Mouse (Mus musculus) adrenal gland, postnatal 4 days (tissue): ENCODE results near the gene Smg1. TPM values are rescaled to one million over a fixed set of nuclear protein-coding genes. Genes with fewer than 3 reads are reported as not detected.

Experiments
- DNase-seq, 2 experiments: peaks; one replicate each; pipeline ENCODE4 v3.0.0; 2021 to 2022; ENCODE audit warnings: low spot score in 2 of 2, mixed read lengths in 2 of 2
- long read RNA-seq, 2 experiments: library from polyadenylated mRNA; stranded (forward); transcript quantifications; one replicate each; pipeline ENCODE4 v2.0.0; 2021
- total RNA-seq, 2 experiments: library from RNA; stranded (reverse); gene quantifications; 2 replicates each; pipeline ENCODE4 v1.2.3; 2021

Gene Smg1
- total RNA-seq: 10 to 100 TPM; 52.0 to 60.0 TPM
- long read RNA-seq, experiment 1: 0 reads
- long read RNA-seq, experiment 2, partial matches to known transcripts: 6 of 8 reads
- long read RNA-seq, experiment 2, other reads (novel, unspliced or antisense): 2 of 8 reads

DNA sequence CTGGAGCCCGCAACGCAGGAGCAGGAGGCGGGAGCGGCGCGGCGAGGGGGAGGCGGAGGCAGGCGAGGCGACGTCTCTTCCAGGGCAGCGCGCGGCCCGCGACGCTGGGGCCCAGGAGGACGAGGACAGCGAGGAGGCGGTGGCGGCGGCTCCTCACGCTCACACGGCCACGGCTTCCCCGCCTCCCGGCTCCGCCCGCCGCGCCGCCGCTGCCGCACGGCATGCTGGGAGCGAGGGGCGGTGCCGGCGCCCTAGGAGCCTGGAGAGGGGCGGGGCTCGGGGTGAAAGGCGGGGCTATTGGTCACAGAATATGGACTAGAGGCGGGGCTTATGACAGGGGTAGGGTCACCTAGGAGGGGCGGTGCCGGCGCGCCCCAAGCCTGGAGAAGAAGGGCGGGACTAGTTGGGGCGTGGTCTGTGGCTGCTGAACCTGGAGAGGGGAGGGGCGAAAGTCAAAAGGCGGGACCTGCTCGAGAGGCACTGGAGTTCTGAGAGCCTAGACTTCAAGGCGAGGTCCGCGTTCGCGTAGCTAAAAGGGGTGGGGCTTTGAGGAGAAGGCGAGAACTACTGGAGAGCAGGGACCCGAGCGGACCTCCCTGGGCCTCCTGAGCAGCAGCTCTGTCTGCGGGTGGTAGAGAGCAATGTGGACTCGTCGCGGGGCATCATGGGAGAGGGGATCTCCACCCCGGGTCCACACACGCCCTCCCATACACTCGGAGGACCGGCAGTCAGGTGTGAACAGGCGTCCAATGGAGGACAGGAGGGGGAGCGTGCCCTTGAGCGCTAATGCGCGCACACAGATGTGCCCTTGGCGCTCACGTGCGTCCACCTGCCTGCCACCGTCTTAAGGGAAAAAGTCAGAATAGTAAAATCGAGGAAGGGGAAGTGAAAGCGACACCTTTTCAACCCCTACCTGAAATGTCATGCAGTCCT, at the start of gene Smg1:
Smg1 (minus strand) TSS at position 218 of the 933 bp plus-strand sequence.
- DNase-seq: peak; percentile 94 to 95

DNA sequence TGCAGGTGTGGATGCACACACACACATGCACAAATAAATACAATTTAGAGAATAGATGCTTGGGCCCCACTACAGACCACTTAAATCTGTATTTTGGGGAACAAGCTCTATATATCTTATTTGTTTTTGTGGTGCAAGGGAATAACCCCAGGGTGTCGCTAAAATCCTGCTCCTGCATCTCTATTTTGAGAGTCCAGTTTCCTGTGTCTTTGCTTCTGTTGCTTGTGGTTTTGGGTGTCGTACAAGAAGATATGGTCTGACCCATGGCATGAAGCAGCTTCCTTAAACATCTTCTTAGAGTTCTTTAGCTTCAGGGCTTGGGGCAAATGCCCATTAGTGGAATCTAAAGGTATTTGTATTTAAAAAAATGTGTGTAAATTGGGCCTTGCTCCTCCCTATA, 39.7 kb upstream of the Smg1 start:
- DNase-seq: no peak

DNA sequence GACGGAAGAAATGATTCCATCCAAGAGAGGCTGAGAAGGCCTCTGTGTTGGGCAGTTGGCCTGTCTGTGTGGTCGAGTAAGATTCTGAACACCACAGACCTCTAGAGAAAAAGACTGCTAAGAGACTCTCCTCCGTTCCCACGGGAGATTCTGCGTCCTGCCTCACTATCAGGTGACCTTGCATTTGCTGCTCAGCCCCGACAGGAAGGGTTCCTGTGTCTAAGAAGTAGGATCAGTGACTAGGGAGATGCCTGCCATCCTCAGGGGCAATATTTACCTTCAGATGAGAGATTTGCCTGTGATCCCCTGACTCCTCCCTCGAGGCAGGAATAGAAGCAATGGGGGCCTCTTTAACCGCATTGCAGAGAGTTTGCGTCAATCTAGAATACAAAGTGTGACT, 39.1 kb upstream of the Smg1 start:
- DNase-seq: no peak

DNA sequence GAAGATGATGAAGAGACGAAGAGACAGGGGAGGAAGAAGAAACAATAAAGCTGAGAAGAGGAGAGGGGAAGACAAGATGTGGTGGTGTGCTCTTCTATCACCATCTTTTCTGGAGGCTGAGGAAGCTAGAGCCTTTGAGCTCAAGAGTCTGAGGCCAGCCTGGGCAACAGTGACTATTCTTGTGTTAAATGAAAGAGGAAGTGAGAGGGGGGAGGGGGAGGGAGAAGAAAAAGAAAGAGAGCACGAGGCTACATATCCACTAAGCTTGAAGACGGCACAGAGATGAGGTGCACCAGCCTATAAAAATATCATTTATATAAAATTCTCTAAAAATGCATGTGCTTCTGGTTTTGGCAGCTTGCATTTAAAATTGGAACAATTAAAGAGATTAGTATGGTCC, 36.1 kb upstream of the Smg1 start:
- DNase-seq: no peak

DNA sequence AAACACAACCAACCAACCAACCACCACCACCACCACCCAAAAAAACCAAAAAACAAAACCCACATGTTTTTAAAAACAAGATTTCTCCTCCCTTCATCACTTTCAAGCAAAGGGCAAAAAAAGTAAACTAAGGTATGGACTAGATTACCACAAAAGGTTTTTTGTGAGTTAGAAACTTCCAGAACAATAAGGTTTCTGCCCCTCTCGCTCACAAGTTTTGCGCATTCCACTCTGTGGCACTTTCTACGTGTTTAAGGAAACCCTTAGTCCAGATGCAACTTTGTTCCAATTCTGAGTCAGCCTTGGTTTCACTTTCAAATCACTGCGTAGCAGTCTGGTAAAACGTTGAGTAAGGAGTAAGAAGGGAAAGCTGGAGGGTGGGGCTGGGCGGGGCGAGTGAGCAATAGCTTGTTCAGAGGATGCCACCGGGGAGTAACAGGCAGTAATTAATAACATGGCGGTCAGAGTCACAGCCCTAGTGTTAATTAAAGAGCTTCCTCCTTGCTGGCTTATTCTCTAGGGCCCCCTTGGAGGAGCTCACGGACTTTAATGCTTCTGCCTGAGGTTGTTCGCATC, 34.0 kb upstream of the Smg1 start:
- no peak for DNase-seq

DNA sequence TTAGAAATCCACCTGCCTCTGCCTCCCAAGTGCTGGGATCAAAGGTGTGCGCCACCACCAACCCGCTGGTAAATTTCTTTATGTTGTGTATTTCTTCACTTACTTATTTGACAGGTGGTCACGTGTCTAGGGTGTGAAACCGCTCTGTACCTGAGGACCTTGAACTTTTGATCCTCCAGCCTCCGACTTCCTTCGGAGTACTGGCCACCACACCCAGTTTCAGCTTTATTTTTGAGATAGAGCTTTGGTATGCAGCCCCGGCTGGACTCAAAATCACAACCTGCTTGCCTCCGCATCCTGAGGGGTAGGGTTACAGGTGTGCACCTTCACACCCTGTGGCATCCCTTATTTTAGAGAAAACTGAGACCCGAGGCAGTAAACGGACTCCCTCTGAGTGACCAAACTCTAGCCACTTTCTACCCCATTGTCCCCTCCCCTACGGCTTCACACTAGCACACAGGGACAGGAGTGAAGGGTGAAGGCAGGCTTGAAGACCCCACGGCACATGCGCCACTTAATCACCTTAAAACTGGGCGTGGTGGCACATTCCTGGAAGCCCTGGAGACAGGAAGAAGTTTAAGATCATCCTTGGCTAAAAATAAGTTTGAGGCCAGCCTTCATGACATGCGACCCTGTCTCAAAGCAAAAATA, 33.3 kb upstream of the Smg1 start:
- no peak for DNase-seq

DNA sequence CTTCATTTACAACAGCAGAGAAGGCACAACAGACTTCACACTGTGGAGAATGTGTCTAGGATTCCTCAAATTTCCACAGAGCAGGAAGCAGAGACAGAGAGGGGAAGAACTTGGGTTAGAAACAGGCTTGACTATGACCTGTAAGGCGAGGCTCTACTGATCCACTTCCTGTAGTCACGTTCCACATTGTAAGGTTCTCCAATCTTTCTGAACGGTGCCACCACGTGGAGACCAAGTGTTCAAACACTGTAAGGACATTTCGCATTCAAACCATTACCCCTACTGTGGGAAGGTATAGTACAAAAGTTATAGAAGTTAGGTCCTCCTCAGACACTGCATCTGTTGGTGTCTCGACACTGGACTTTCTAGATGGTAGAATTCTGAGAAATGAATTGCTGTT, 31.8 kb upstream of the Smg1 start:
- DNase-seq: no peak

DNA sequence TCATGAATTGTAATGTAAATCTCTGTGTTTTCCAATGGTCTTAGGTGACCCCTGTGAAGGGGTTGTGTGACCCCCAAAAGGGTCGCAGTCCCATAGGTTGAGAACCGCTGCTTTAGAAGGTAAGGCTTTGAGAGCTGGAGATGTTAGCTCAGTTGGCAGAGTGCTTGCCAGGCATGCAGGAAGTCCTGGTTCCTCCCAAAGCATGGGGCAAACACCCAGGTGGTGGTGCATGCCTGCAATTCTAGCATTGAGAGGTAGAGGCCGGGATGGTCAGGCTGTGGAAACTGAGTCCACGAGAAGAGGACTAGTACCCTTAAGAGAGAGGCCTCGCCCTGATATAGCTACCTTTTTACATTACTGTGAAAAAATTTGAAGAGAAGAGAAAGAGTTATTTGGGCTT, 31.4 kb upstream of the Smg1 start:
- DNase-seq: no peak

DNA sequence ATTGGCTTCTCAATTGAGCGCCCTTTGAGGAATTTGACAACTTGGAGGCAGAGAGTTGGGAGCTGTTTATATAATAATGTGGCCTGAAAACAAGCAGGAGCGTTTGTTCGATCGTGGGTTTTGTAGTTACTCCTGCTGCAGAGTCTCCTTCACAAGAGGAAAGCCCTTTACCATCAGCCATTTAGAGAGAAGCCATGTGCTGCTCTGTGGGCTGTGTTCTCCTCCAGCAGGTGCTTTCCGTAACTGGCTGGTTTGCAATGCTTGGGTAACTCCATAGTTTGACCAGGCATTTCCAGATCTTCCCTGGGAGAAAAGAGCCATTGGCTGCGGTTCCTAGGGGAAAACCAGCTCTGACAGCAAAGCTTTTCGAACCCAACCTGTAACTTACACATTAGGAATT, 30.7 kb upstream of the Smg1 start:
- no peak for DNase-seq

DNA sequence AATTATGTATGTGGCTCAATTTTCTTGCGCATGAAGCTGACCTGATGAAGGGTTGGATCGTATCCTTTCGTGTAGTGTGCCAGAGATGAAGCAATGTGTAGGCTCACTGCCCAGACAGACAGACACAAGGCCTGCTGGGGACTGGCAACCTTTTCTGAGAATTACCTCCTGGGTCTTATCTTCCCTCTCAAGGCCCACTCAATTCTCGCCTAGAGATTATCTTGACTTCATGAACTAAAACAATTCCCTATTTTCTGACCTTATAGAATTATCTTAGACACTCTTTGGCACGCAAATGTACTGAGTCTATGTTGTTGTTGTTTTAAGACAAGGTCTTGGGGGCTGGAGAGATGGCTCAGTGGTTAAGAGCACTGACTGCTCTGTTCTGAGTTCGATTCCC, 22.6 kb upstream of the Smg1 start:
- no peak for DNase-seq

DNA sequence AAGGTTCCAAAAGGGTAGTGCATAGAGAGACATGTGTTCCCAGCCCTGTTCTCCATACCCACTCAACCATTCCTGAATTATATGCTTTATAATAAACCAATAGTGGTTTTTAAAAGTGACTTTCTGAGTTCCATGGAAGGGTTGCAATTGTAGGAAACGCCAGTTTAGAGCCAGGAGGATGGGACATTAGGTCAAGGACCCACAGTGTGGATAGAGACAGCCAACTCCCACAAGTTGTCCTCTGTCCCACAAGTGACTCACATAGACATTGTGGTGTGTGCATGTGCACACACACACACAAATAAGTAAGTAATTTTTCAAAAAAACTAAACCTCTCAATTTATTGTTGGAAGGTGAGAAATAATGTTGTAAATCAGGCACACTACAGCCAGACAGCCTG, 20.1 kb upstream of the Smg1 start:
- DNase-seq: no peak

DNA sequence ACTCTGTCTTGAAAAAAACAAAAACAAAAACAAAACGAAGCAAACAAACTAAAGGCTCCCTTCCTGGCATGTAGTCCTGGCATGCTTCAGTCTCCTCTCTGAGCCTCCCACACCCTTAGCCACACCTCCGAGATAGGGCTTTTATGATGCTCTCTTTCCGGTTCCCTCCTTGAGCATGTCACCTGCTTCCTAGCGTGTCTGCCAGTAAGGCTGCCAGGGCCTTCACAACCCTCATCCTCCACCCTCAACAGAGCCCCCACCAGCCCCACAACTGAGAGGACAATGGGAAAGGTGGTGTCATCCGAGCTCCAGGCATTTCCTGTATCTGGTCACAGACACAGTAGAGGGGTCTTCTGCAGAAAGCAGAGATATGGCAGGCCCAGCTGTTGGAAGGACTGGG, 18.9 kb upstream of the Smg1 start:
- no peak for DNase-seq

DNA sequence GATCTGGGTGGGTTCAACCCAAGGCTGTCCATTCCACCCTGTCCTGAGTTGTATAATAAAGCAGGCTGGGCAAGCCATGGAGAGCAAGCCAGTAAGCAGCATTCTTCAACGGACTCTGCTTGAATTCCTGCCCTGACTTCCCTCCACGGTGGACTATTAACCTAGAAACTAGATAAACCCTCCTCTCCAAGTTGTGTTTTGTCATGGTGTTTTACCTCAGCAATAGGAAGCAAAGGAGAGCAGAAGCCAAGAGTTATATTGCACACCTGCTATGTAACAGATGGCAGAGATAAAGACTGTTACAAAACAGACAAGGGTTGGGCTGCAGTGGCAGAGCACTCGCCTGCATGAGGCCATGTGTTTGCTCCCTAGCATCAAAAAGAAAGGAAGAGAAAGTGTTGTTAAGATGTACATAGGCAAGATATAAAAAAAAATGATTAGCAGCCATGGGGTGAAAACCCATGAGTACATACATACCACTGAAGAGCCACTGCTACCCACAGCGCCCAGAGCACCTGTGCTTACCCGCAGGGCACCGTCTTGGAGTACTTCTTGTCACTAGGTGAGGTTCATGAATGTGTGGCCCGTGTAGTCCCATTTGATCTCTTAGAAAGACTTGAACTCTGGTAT, 16.3 kb upstream of the Smg1 start:
- no peak for DNase-seq

DNA sequence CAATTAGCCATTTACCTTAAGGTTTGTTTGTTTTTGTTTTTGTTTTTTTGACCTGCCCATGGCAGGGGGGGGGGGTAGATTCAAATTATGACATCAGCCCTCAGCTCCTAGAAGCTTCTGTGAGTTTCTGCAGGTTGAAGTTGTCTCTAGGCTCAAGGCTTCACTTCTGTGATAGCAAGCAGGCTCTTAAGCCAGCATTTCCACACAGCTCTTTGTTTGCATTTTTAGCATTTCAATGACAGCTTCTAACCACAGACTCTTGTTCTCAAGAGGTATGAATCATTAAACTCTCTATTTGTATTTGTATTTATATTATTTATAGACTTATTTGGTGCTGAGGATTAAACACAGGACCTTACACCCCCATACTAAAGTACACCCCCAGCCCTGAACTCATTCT, 15.0 kb upstream of the Smg1 start:
- DNase-seq: no peak

DNA sequence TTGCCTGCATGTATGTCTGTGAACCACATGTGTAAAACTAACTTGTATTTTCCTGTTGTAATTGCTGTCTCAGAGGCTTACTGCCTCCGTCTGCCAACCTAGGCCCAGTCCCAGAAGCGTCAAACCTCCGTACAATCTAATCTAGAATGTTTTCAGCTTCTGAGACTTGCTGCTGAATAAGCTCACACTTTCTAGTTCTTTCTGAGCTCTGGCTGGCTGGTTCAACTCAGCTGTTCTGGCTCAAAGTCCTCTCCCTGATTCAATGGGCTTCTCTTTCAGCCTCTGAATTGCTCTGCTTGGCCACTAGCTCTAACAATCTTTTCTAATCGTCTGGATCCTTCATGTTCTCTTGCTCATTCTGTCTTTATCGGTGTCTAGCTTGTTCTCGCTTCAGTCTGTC, 13.3 kb upstream of the Smg1 start:
- no peak for DNase-seq

DNA sequence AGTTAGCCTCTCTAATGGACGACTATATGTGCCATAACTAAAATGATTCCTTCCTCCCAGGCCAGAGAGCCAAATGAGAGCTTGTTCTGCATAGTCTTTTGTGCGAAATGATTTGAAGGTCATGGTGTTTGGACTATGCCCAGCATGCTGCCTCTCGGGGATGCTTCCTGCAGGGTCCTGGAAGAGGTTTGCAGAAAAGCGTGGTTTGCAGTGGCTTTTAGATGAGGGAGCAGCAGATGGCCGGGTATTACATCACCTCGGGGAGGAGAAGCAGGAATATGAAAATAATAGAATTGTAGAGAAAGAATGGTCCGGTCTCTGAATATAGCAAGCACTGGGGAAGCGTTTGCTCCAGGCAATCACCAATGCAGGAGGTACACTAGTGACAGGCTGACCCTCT, 11.0 kb upstream of the Smg1 start:
- DNase-seq: no peak

DNA sequence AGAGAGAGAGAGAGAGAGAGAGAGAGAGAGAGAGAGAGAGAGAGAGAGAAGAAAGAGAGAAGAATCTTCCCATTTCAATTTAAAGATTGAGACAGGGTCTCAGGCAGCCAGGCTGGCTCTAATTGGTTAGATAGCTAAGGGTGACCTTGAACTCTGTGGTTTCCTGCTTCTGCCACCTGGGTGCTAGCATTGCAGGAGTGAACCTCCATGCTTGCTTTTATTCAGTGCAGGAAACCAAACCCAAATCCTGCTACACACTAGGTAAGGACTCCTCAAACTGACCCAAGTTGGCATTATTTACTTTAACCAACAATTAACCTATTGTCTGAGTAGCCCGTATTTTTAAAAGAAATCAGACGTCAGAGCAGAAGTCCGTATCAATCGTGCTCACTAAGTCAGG, 10.5 kb upstream of the Smg1 start:
- no peak for DNase-seq

DNA sequence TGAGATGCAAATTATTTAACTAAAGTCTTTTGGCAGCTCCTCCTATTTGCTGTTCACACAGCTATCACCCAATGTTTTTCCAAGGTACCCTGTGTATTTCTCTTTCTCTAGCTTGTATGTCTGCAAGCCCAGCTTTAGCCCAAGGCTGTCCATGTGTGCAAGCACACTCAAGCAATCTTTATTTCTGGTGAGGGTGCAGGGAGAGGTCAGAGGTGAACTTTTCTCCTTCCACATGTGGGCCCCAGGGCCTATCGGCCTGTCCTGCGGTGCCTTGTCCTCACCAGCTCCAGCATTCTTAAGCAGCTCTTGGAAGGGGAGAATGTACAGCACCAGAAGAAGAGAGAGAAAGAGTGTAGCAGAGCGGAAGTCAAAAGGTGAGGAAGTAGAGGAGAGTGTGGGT, 9.5 kb upstream of the Smg1 start:
- DNase-seq: no peak

DNA sequence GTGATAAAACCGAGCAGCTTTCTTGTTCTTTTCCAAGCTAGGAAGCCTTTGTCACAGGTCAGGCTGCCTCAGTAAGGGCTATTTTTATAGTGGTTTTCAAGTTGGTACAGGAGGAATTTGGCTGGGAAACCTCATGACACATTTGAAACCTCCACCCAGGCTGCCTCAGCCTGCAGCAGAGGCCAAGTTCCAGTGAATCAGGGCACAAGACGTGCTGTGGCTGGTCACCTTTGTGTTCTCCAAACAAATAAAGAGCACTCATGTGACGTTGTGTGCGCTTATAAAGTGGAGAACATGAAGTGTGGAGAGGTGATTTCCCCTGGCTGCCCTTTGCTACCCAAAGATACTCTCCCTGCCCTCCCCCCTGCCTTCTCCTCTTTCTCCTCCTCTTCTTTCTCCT, 8.9 kb upstream of the Smg1 start:
- DNase-seq: no peak

DNA sequence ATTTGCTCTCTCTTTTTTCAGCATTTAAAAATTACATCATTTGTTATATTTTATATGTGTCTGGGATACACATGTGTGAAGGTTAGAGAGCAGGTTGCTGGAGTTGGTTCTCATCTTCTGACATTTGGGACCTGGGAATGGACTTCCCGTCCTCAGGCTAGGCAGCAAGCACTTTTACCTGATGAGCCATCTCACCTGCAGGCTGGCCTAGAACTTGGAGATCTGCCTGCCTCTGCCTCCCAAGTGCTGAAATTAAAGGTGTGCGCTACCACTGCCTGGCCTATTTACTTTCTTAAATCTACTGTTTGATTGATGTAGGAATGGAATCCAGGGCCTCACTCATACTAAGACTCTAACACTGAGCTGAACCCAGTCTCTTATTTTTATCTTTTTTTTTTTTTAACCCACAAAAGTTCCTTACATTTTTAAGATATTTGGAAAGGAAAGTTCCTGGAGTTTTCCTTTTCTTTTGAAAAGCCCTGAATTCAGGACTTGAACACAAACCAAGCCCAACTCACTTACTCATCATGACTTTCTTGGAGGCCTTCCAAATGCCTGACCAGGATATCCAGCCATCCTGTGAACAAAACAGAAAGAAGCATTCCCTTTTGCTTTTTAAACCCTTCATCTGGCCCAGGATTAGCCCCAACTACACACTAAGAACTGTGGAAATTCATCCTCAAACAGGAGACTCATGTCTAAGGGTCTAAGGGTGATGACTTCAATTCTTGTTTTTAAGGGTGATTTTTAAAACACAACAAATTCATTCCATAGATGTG, 8.1 kb upstream of the Smg1 start:
- no peak for DNase-seq
